Mouse (Mus musculus) forebrain, embryonic 14.5 days (tissue): ENCODE measurements around the gene Osbp2. TPM values are rescaled to one million over a fixed set of nuclear protein-coding genes. Genes with fewer than 3 reads are reported as not detected.

Source experiments
- ATAC-seq: fragments of 200-750 bp; cut with Nextera tagmentation; 2 replicates; pipeline ENCODE4 v1.8.0; 2017; ENCODE audit warnings: mild to moderate bottlenecking, moderate library complexity
- DNase-seq: peaks from one replicate; pipeline ENCODE4 v3.0.0-alpha.2; 2015; ENCODE audit warnings: low spot score
- H3K27ac ChIP-seq: fragments of 300-500 bp; sonication (generic); 2 replicates; pipeline ENCODE4 v1.5.1; 2014; ENCODE audit warnings: low read depth, mild to moderate bottlenecking, control low read depth, low read length, moderate library complexity
- H3K27me3 ChIP-seq: fragments of 300-500 bp; sonication (generic); replicated peaks from 2 replicates; pipeline ENCODE4 v1.6.1; 2014; ENCODE audit warnings: low read length, control low read depth, mixed read lengths; ENCODE audit not compliant: control insufficient read depth, insufficient read depth
- H3K36me3 ChIP-seq: fragments of 300-500 bp; sonication (generic); 2 replicates; pipeline ENCODE4 v1.6.1; 2014; ENCODE audit warnings: low read length, control low read depth; ENCODE audit not compliant: control insufficient read depth, insufficient read depth
- H3K4me1 ChIP-seq: fragments of 300-500 bp; sonication (generic); 2 replicates; pipeline ENCODE4 v1.6.1; 2014; ENCODE audit warnings: antibody characterized with exemption, low read length, control low read depth; ENCODE audit not compliant: control insufficient read depth, insufficient read depth
- H3K4me2 ChIP-seq: fragments of 300-500 bp; sonication (generic); 2 replicates; pipeline ENCODE4 v1.6.1; 2014; ENCODE audit warnings: mild to moderate bottlenecking, control low read depth, low read length
- H3K4me3 ChIP-seq: fragments of 300-500 bp; sonication (generic); 2 replicates; pipeline ENCODE4 v1.5.1; 2014; ENCODE audit warnings: low read depth, low read length, control low read depth
- H3K9ac ChIP-seq: fragments of 300-500 bp; sonication (generic); 2 replicates; pipeline ENCODE4 v1.6.1; 2014; ENCODE audit warnings: mild to moderate bottlenecking, low read length, control low read depth, moderate library complexity
- H3K9me3 ChIP-seq: fragments of 300-500 bp; sonication (generic); replicated peaks from 2 replicates; pipeline ENCODE4 v1.6.1; 2016; ENCODE audit warnings: low read length, control low read depth, mixed read lengths; ENCODE audit not compliant: control insufficient read depth
- WGBS: fragments of 180-500 bp; shearing (Covaris S2); extraction: QIAGEN DNeasy Blood & Tissue Kit; methylation state at CpG from one replicate; pipeline ENCODE4 v1.1.7; 2014; 5-methylcytosine and 5-hydroxymethylcytosine counted together
- polyA plus RNA-seq: library from polyadenylated mRNA; unstranded; fragments of >200 nt; fragmentation: Nextera tagmentation; extraction: Ambion mirVana; gene quantifications from 2 replicates; pipeline ENCODE4 v1.2.1, GENCODE M21; 2014

Osbp2 gene
- polyA plus RNA-seq, 1 experiment from 2014 or later = 7.4 TPM

DNA sequence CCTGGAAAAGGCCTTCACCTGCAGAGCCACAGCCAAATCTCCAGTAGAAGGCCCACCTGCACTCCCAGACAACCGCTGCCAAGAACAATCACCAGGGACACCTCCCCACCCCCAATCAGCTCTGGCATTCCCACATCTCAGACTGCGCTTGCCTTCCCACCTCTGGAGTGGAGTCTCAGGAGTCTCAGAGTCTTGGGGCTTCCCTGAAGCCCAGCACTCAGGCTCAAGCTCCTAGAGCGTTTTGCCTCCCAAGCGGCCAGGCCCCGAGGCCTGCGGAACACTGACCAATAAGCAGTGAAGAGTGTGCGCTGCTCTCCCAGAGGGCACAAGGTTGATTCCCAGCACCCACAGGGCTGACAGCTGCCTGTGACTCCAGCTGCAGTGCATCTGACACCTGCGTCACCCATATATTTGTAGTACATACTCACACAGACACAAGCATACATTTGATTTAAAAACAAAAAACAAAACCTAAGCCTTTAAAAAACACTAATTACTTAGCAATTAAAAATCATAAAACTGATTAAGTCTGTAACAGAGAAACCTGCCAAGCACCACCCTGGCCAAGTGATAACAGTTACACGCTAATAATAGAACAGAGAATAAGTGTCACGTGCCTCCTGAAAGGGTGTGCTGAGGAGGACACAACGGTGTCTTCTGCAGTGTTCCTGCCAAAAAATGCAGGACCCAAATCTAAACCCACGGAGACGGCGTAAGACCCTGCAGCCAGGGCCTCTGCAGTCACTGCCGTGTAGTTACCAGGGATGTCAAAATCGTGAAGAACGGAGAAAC, 19.6 kb downstream of the Osbp2 start:
- DNase-seq (no peak), ATAC-seq (no peak)
- 81% methylated on average over 17 of the region's 17 CpGs for WGBS
- Histone ChIP-seq H3K27ac (no peak overlapping the region), H3K9me3 (no peaks in the 10 kb centered on the region), H3K4me2 (no peak overlapping the region), H3K36me3 (no peaks in the 10 kb centered on the region), H3K27me3 (no peaks in the 10 kb centered on the region), H3K9ac (no peak overlapping the region), H3K4me1 (no peaks in the 10 kb centered on the region), H3K4me3 (no peak overlapping the region)

DNA sequence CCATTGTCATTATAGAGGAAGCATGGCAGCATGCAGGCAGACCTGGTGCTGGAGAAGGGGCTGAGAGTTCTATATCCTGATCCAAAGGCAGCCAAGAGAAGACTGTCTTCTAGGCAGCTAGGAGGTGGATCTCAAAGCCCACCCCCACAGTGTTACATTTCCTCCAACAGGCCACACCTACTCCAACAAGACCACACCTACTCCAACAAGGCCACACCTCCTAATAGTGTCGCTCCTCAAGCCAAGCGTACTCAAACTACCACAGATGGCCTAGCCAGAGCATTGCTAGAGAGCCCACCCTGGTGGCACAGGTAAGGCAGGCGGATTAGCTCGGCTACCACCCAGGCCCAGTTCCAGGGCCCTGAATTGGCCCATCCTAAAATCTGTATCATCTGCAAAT, 28.4 kb downstream of the Osbp2 start:
- no peak overlapping the region for H3K4me2 ChIP-seq
- no peaks in the 10 kb centered on the region for H3K9me3 ChIP-seq
- H3K4me3 ChIP-seq = no peak overlapping the region
- DNase-seq (no peak), ATAC-seq (no peak)
- no peaks in the 10 kb centered on the region for H3K36me3 ChIP-seq
- no peak overlapping the region for H3K9ac ChIP-seq
- H3K4me1 ChIP-seq = no peaks in the 10 kb centered on the region
- WGBS = 63% methylated on average over 4 of the region's 4 CpGs
- no peak overlapping the region for H3K27ac ChIP-seq
- H3K27me3 ChIP-seq = no peaks in the 10 kb centered on the region

DNA sequence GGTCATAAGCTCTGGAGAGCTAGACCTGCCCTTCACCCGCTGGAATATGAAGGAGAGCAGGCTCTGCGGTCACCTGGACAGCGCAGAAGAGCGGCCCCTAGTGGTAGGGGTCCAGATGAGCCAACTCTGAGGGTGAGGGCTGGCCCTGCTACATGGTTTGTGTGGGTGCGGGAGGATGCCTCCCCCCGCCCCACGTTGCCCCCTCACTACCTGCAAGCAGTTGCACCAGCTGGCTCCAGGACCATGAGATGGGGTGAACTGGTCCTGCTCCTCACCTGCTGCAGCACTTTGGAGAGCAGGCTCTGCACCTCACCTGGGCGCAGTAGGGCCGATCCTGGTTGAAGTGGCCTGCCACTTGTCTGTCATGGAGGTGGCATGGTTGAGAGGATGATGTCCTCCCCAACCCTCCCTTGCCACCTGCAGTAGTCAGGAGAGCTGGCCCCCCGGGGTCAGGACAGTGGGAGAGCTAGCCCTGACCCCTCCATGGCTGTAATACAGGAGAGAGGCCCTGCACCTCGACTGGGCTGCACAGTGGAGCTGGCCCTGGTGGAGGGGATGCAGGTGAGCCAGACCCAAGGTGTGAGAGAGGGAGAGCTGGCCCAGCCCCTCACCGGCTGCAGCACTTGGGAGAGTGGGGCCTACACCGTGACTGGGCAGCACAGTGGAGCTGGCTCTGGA, 29.1 kb downstream of the Osbp2 start:
- no peak overlapping the region for H3K4me3 ChIP-seq
- no peaks in the 10 kb centered on the region for H3K36me3 ChIP-seq
- no peaks in the 10 kb centered on the region for H3K9me3 ChIP-seq
- WGBS = 46% methylated on average over 13 of the region's 13 CpGs
- ATAC-seq = no peak
- no peak overlapping the region for H3K4me2 ChIP-seq
- no peak overlapping the region for H3K9ac ChIP-seq
- DNase-seq = peak; percentile 19
- no peaks in the 10 kb centered on the region for H3K27me3 ChIP-seq
- H3K4me1 ChIP-seq = no peaks in the 10 kb centered on the region
- H3K27ac ChIP-seq = no peak overlapping the region

DNA sequence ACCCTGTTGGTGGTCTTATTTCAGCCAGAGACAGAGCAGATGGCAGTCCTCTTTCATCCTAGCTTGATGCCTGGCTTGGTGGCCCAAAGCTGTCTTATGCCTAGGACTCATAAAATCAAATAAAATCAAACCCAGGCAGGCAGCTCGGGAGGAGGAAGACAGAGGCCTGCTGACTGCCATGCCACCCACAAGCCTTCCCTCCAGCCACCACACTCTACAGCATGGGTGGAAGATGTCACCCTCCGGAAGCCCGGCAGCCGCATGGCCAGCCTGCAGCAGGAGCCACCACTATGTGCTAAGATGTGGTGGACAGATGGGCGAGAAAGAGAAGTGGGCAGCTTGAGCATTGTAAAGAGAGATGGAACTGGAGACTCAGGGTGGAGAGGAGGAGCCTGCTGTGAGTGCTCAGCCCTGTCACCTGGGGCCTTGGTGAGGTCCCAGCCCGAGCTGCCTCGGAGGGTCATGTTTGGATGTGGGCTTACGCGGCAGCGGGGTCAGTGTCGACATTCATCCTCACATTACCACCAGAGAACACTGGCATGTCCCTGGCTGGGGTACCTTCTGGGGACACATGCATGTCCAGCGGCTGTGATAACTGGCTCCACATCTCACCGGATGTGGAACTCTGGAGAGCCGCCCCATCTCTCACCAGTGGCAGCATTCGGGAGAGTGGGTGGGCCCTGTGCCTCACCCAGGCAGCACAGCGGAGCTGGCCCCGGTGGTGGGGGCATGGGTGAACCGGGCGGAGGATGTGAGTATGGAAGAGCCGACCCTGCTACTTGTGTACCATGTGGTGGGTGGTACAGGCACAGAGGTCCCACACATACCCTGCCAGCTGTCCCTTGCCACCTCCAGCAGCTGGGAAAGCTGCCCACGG, 29.9 kb downstream of the Osbp2 start:
- 49% methylated on average over 21 of the region's 21 CpGs for WGBS
- ATAC-seq = no peak
- Histone ChIP-seq H3K27me3 (no peaks in the 10 kb centered on the region), H3K36me3 (no peaks in the 10 kb centered on the region), H3K4me3 (no peak overlapping the region), H3K4me1 (no peaks in the 10 kb centered on the region), H3K9ac (no peak overlapping the region), H3K4me2 (no peak overlapping the region), H3K27ac (no peak overlapping the region), H3K9me3 (no peaks in the 10 kb centered on the region)
- peak; percentile 16 for DNase-seq

DNA sequence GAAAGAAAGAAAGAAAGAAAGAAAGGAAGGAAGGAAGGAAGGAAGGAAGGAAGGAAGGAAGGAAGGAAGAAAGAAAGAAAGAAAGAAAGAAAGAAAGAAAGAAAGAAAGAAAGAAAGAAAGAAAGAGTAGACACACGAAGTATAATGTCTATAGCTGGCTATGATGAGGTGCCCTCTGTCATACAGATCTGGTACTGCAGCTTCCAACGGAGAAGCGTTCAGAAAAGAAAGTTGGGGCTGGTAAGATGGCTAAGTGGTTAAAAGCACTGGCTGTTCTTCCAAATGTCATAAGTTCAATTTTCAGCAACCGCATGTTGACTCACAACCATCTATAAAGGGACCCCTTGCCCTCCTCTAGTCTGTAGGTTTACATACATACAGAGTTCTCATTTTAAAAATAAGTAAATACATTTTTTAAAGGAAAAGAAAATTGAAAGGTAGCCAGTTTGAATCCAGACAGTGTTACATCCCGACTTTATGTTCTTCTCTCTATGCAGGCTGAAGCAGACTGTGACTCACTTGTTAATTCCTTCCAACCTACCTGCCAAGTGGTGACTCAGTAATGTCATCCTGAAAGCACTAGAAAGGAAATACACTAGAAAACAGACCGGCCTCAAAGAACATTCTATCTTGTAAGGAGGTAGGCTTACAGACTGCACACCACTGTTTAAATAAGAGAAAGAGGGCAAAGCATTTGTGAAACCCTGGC, 31.4 kb downstream of the Osbp2 start:
- DNase-seq = peak; percentile 33

DNA sequence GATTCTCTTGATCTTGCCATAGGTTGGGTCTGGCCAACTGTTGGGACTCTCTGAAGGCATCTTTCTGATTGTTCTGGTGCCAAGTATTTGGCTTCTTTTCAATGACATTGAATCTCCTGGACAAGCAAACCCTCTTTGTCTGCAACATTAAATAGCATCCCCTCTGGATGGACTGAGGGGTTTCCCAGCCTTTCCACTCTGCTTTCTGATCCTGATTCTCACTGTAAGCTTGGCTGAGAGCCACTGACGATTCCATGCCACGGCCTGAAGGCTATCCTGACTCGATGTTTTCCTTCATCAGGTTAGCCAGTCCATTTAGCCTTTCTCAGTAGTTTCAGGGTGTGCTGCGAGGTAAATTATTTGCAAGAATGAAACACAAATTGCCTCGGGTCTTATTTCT, 34.0 kb downstream of the Osbp2 start:
- H3K9me3 ChIP-seq = 0 out of 2 replicates have a peak, but pooled peaks cover 3% of the 10 kb centered on the region
- no peak overlapping the region for H3K27ac ChIP-seq
- no peaks in the 10 kb centered on the region for H3K4me1 ChIP-seq
- ATAC-seq = no peak
- no peaks in the 10 kb centered on the region for H3K27me3 ChIP-seq
- H3K4me3 ChIP-seq = no peak overlapping the region
- 86% methylated on average over 5 of the region's 5 CpGs for WGBS
- DNase-seq = no peak
- no peaks in the 10 kb centered on the region for H3K36me3 ChIP-seq
- H3K9ac ChIP-seq = no peak overlapping the region
- H3K4me2 ChIP-seq = no peak overlapping the region

More for the DNA sequence above, 31.4 kb downstream of the Osbp2 start:
- H3K27me3 ChIP-seq = no peaks in the 10 kb centered on the region
- no peak overlapping the region for H3K9ac ChIP-seq
- no peak overlapping the region for H3K4me2 ChIP-seq
- no peaks in the 10 kb centered on the region for H3K36me3 ChIP-seq
- no peak for ATAC-seq
- WGBS = 45% methylated on average over 6 of the region's 6 CpGs
- H3K27ac ChIP-seq = no peak overlapping the region
- H3K9me3 ChIP-seq = 0 out of 2 replicates have a peak, but pooled peaks cover 3% of the 10 kb centered on the region
- H3K4me1 ChIP-seq = no peaks in the 10 kb centered on the region
- H3K4me3 ChIP-seq = no peak overlapping the region

DNA sequence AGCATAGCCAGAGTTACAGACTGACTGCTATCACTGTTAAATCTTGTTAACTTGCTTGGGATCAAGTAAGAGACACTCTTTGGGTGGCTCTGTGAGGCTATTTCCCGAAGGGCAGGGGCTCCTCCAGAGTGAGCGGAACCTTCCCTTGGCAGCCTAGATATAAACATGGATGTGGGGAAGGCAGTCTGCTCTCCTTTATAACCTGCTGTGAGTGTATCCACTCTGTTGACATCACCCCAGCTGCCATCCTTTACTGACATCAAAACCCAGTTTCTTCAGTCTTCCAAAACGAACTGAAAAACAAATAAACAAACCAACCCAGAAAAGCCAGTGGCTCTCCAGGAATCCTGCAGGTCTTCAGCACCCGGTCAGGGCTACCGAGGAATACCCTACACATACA, 39.6 kb downstream of the Osbp2 start:
- H3K36me3 ChIP-seq = no peaks in the 10 kb centered on the region
- no peaks in the 10 kb centered on the region for H3K4me1 ChIP-seq
- no peak overlapping the region for H3K4me2 ChIP-seq
- 0 out of 2 replicates have a peak, but pooled peaks cover 3% of the 10 kb centered on the region for H3K9me3 ChIP-seq
- H3K27ac ChIP-seq = no peak overlapping the region
- H3K4me3 ChIP-seq = no peak overlapping the region
- no peak for DNase-seq
- WGBS = 86% methylated on average over 5 of the region's 5 CpGs
- no peaks in the 10 kb centered on the region for H3K27me3 ChIP-seq
- no peak overlapping the region for H3K9ac ChIP-seq
- no peak for ATAC-seq

DNA sequence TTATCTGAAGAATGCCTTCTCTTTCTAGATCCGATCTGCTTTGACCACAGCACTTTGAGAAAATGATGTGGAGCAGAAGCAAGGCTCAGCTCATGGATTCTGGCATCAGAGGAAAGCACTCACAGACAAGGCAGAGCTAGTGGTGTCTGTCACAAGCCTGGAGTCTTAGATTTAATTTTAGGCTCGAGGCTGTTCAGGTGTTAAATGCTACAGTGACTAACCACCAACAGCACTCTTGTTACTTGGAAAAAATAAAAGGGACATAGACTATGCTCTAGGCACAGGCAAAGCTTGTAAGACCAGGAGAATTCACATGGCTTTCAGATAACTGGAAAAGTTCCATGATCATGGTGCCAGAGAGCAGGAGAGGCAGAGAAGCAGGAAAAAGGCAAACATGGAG, 40.3 kb downstream of the Osbp2 start:
- Histone ChIP-seq H3K27me3 (no peaks in the 10 kb centered on the region), H3K9ac (no peak overlapping the region), H3K9me3 (0 out of 2 replicates have a peak, but pooled peaks cover 2% of the 10 kb centered on the region), H3K27ac (no peak overlapping the region), H3K36me3 (no peaks in the 10 kb centered on the region), H3K4me1 (no peaks in the 10 kb centered on the region), H3K4me2 (no peak overlapping the region), H3K4me3 (no peak overlapping the region)
- DNase-seq = no peak
- 51% methylated on average over 2 of the region's 2 CpGs for WGBS
- no peak for ATAC-seq
